Mouse (Mus musculus): Measurements from ENCODE around the gene Matn3.

Gene Matn3

DNA sequence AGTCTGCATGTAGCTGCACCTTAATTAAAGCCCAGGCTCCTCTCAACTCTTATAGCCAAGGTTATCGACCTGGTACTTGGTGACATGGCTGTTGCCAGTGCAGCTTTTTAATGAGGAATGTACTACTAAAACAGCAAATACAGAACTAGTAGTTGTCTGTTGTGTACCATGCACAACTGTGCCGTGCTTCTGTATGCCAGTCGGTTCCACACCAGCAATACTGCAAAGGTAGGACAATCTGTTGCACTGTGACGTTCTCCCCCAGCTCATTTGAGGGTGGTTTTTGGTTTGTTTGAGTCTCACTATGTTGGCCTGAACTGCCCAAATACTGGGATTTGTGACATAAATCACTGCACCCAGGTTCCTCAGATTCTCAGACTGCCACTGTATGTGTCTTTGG lies 8.2 kb upstream of the Matn3 start:
- DNase-seq: no peak

GRCm38 (mm10) chr12:8940011-8941005 lies 7.4 kb upstream of the Matn3 start:
- DNase-seq: no peak

DNA sequence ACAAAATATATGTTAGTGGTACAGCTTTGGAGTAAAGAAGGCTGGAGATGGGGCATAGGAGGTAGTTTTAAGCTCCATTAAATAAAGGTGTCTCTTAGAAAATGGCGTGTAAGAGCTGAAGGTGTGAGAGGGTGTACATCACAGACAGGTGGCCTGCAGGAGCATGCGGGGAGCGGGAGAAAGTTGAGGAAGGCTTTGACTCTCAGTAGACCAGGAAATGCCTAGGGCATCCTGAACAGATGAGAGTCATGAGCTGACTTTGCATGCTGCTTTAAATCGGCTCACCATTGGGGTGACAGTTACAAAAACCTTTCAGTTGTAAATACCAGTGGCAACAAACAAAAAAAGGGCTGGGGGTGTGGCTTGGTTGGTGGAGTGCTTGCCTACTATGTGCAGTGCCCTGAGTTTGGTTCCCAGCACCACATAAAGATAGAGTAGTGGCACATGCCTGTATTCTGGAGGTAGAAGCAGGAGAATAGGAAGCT lies 6.6 kb upstream of the Matn3 start:
- DNase-seq: no peak

DNA sequence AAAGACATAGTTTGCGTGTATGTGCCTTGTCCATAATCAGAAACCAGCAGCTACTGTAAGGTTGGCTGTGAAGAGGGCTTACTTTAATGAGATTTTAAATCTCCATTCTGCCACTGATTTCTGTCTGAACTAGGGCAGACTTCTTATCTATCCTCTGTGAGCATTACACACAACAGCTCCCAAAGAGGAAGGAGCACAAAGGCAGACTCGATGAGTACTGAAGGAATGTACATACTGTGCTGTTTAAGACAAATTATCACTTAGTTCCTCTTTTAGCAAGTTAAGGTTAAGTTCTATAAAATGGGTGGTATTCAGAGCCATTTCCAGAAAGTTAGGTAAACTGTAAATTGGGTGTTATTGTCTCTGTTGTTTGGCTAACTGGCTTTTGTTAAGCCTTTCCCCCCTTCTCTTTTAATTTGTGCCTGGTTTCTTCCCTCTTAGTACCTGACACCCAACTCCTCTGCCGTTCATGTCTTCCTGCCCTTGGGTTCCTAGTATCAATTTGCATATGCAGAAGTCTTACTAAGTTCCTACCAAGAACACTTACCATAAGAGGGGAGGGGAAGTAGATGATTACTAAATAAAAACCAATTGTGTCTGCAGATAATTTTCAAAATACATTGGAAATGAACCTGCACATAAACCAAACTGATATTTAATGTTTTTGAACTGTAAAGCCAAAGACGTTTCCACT lies 5.9 kb upstream of the Matn3 start:
- no peak for DNase-seq

DNA sequence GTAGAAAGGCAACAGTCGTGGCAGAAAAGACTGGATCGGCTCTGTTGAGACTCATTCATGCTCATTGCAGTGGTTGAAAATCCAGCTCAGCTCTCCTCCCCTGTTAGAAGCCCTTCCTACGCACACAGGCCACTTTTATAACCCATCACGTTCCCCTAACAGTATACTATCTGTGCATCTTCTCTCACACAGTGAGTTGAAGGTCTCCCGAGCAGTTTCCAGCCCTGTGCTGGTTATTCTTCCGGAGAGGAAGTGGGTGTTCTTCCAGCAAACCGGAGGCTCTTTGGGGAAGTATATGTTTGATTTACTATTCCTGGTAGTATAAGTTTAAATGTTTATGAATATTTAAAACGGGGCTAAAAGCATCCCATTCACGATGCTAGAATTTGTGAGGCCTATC lies 566 bp upstream of the Matn3 start:
- no peak for DNase-seq

DNA sequence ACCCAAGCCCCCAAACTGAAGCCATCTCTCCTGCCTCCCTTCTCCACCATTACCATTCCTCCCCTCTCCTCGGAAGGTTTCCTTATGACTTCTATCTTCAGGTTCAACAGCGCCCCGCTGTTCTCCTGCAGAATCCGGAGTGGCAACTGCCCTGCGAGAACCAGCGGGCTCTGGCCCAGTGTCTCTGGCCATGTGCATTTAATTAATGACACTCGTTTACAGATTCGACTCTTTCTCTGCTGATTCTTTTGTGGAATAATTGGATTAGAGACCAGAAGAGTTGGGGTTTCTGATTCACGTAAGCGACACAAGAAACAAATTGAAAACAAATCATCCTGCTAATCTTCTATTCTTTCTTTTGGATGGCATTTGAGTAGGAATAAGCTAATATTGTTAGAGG lies 5.4 kb downstream of the Matn3 start:
- DNase-seq: no peak

DNA sequence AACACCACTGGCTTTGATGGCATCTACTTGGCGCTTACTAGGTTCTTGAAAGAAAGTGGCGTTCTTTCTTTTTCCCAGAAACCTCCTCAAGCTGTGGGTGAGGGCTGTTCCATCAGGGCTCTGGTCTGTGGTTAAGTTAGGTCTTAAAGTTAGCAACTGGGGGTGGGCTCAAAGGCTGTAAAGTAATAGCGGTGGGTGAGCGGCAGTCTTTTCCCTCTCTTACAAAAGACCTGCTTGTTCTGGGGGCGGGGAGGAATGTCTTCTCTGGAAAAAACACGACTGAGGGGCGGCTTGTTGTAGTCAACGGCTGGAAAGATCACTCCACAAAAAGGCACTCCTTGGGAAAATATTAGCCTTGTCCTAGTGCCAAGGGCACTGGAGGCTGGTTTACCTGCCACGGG lies 6.4 kb downstream of the Matn3 start:
- no peak for DNase-seq

DNA sequence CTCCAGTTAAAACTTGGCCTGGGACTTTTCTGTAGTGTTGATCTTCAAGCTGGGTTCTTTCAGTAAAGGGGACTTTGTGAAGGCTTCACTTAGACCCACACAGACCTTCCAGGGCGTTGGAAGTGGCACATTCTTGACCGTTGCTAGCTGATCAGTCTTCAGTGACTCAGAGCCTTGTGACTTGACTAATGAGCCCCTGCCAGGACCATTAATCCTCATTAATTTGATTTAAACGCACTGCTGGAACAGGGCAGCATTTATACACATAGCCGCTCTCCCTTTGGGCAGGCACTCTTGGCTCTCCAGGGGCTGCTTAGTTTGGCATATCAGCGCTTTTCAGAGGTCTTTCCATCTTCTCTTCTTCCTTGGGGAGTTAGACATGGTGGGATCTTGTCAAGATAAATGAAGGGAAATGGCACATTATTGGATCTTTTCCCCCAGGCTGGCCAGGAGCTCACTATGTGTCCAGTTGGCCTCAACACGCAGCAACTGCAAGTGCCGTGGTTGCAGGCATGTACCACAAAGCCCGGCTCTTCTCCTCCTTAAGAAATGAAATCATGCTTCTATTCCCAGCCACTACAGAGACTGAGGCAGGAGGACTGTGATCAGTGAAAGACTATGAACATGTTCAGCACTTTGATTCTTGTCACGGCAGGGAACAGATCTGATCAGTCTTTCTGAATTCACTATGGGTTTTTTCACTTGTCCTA lies 14.0 kb downstream of the Matn3 start:
- no peak for DNase-seq

GRCm38 (mm10) chr12:8969828-8970227 lies 22.1 kb downstream of the Matn3 start:
- no peak for DNase-seq

DNA sequence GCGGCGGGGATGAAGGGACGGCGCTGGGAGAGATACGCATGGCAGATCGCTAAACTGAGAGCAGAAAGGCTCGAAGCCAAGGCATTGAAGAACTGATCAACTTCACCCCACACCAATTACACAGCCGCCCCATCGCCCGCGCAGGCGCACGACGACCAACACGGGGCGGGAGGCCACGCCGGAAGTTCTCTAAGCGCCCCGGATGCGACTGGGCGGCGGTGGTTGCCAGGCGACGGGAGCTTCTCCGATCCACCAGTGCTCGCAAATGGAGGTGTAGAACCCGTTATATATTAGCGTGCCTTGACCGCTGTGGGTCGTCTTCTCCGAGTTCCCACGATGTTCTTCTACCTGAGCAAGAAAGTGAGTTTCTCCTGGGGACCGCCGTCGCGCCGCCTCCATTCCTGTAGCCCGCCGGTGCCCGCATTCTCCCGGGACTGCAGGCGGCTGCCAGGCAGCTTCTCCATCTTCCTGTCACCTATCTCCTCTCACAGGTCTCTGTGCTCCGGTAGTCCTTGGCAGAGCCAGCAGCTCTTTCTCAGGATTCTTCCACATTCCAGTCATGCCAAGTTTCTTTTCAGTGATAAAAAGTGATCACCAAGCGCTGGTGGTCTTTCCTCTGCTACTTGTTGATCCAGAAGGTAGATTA lies 26.2 kb downstream of the Matn3 start, which contains the start of gene Wdr35:
Gene Wdr35, plus strand, starts transcription at position 73 of the 646 bp plus-strand sequence.
- DNase-seq: peak; percentile 86 to 90

- DNase-seq: no peak
Observed at GRCm38 (mm10) chr12:8975076-8975475, 27.3 kb downstream of the Matn3 start.

DNA sequence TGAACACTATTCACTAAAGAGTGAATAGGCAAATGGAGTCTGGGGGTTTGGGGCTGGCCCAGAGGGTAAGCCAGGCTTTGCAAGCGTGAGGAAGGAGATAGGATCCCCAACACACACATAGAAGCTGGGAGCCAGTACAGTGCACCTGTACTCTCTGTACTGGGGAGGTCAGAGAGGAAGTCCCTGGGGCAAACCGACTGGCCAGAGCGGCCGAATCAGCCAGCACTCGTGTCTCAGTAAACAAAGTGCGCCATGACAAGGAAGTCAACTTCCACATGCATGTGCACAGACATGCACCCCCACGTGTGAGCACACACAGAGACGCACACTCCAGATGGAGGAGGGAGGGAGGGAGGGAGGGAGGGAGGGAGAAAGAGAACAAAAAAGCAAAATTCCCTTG lies 45.5 kb downstream of the Matn3 start:
- DNase-seq: no peak

- peak in 1 of 2 experiments; percentile 9 for DNase-seq
Observed at GRCm38 (mm10) chr12:8998318-8998717, 50.6 kb downstream of the Matn3 start.

- peak; percentile 21 to 40 for DNase-seq
Observed at GRCm38 (mm10) chr12:9002038-9002648, 54.4 kb downstream of the Matn3 start.

DNA sequence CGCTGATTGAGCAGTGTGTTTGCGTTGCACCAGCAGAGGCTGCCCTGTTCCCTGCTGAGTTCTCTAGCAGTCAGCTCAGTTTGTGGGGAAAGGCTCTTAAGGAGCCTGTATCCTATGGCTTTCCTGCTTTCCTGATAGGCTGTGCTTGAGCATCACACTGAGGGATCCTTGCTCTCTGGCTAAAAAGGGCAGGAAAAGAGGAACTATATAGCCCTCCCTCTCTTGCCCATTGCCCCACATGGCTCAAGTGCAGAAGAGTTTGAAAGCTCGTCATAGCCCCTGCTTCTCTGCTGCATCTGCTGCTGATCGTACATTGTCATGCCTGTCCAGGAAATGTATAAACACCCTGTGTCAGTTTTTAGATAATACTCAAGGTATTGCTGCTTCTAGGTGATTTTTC lies 59.4 kb downstream of the Matn3 start:
- no peak for DNase-seq

DNA sequence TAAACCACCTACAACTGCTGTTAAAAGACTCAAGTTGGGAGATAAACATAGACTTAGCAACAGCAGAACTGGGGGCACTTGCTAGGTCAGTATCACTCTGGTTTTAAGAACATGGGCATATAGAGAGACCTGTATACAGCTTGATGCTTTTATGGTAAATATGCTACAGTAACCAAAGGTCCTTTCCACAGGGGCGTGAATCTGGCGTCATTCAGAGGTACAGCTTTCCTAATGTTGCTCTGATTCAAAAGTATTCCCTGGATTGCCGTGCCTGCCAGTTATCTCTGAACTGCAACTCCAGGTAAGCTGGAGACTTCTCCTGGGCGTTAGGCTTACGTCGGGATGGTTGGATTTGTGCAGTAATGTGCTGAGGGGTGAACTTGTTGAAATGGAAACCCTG lies 60.1 kb downstream of the Matn3 start:
- no peak for DNase-seq

- no peak for DNase-seq
Observed at GRCm38 (mm10) chr12:9010311-9010710, 62.6 kb downstream of the Matn3 start.

GRCm38 (mm10) chr12:9016376-9016775 lies 68.6 kb downstream of the Matn3 start:
- no peak for DNase-seq

GRCm38 (mm10) chr12:9020431-9020830 lies 72.7 kb downstream of the Matn3 start:
- DNase-seq: no peak

DNA sequence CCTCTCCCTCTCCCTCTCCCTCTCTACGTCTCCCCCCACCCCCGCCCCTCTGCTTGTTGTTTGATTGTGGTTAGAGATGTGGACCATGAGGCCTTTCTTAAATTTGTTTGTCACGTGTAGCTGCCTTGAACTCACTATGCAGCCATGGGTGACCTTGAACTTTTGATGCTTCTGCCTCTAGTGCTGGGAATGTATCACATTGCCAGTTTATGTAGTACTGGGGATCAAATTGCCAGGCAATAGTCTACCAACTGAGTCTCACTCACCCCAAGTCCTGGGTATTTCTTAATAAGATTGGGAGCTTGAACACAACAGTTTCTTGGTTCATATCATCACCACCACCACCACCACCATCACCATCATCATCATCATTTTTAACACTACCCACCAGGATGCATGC lies 73.3 kb downstream of the Matn3 start:
- DNase-seq: no peak

Measured in spleen, adult 18-20 months (tissue).